Mouse (Mus musculus) fibroblast of lung, adult 2 months (primary cell): ENCODE measurements at regions not wholly inside any gene's neighbourhood (a gene's known extent, or its start where the extent isn't known, plus 50 kb on each side); places are given as distances from the start of the nearest gene placed in this dataset.

Source experiments
- DNase-seq: peaks from one replicate; pipeline ENCODE4 v3.0.0-alpha.2; 2011; ENCODE audit warnings: low read depth

DNA sequence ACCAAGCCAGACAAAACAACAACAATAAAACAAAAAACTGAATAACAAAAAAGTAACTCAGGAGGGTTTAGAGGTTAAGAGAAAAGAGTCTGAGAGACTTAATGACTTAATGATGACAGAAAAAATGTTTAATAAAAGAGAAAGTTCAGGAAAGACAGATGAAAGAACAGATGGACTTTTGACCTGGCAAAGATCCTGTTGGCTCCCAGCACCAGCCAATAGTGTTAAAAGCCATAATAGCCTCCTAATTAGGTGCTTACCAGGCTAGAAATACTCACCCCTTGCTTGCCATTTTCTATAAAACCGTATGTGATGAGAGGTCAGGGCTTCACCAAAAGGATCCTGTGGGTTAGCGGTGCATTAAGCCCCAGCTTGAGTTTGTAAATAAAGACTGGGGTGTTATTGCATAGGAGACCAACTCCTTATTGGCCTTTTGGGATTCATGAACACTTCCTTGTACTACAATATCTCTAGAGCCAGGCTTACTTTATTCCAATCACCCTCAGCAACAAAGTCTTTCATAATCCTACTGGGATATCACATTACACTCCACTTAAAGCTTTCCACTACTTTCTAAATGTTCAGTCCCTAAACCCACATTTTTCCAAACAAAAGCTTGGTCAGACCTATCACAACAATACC is 282.1 kb upstream of the Rasa1 start:
- no peak for DNase-seq

DNA sequence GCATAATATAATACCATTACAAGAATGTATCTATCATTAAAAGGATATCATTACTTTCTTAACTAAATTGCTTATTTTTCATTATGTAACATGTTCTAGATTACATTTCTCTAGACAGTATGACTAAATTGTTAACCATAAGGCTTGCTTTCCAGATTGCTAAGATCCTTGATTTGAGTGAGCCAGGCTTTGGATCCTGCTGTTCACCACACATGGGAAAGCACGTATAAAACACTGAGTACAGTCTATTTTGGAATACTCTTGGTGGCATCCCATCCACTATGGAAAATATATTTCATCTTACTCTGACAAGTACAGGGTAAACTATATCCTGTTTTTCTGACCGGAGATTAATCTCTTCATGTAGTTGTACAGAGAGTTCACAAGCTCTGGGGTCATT is 268.9 kb upstream of the Rasa1 start:
- DNase-seq: no peak

DNA sequence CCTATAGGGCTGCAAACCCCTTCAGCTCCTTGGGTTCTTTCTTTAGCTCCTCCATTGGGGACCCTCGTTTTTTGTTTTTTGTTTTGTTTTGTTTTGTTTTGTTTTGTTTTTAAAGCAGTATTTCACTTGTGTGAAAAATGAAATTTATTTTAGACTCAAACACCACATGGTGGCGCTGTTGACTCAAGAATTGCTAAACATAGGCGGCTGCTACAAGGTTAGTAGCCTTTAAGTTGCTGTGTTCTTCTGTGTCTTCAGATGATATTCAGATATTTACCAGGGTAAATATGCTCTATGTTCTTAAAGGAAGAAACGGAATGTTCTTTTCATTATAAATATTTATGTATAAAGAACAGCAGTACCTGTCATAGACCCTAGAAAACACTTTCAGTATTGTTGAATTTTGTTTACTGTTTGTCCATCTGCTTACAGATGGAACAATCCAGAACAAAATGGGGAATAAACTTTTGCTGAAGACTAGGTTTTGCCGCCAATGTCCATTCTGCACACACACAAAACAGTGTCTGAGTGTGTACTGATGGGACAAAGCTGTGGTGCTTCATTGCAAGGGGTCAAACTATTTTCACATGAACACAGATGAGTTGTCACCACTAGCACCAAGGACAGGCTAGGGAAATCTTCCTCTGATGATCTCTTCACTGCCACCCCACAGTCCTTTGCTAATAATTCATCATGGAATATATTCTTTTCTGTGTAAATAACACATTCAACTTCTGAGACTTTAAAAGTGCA is 267.3 kb upstream of the Rasa1 start:
- DNase-seq: peak; percentile 23

DNA sequence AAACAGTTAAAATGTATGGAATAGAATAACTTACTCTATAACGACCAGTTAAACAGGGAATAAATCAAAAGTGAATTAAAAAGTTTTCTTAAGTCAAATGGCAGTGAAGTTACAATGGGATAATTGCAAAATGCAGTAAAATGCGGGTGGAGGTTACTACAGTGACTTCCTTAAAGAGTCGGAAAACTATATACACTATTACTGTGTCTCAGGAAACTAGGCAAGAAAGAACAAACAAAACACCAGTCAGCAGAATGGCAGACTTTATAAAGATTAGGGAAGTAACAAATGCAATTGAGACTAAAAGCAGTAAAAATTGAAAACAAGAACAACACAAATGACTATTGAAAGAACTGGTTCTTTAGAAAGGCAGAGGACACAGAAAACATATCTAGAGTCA is 264.1 kb upstream of the Rasa1 start:
- no peak for DNase-seq

DNA sequence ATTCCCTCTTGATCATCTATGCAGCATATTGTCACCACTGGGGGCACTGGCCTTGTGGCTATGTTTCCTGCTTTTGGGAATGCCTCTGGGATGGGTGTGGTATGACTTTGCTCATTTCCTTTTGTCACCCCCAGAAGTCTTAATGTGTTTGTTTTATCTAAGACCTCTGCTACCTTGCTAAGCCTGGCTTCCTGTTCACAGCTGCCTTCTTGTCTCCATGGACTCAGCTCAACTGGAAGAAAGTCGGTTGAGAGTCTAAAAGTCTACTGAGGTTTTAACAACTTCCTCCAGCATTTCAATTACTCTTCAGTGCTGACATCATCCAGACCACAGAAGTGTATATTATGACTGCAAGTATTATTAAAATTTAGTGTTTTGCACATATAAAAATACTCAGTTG is 220.7 kb upstream of the Rasa1 start:
- no peak for DNase-seq

DNA sequence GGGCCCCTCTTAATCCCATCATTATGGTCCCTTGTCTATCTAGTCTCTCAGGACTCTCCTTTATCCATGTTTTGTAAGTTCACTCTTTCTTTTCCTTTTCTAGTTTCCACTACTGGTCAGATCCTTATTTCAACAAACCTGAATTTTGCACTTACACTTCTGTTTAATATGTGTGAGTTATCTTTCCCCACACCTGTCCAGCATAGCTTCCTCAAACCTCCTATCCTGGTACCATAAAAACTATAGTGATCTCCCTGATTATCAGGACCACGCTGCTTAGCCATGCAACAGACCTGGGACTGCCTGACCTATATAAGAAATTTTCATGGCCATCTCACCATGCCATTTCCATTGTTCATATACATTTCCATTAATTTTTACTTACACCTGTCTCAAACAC is 219.6 kb upstream of the Rasa1 start:
- DNase-seq: no peak

DNA sequence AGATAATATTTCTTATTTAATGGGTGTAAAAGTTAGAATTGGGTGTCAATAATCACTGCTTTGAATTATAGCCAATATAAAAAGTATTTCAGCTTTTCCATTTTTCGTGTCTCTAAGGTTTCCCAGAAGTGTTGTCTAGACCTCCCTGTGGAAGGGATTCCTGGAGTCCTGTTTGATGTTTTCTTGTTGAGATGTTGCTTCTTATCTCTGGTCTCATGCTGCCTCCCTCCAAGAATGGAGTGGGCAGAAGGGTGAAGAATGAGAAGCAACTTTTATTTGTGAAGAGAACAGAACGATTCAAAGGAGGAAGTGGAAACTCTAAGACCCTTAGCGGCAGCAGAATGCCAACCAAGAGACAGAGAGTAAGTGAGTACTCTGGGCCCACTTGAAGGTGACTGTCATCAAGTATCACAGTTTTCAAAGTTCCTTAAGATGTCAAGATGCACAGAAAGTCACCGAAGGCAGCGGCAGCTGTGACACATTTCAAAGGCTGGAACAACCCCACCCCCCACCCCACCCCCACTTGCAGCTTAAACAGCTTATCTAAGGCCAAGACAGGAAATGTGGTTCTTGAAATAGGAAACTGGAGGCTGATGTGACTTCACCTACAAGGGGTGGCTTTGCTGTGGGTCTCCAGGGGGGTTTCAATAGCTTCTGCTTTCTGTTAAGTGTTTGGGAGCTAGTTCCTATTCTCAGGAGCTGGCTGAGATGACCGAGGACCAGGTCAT is 218.6 kb upstream of the Rasa1 start:
- DNase-seq: no peak

DNA sequence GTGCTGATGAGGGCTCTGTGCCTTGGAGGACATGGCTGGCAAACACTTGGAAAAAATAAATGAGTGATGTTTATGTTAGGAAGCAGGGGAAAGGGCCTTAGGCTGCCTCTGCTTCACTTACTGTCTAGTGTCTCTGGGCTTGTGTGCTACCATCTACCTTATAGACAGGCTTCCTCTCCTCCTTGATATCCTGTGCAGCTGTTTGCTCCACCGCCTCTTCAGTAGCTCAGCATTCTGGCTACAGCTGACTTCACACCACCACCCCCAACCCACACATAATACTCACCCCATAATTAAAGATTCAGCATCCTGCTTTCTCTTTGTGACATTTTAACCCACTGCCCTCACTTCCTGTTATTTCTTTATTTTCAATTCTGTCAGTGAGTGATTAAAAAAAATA is 217.9 kb upstream of the Rasa1 start:
- DNase-seq: no peak

DNA sequence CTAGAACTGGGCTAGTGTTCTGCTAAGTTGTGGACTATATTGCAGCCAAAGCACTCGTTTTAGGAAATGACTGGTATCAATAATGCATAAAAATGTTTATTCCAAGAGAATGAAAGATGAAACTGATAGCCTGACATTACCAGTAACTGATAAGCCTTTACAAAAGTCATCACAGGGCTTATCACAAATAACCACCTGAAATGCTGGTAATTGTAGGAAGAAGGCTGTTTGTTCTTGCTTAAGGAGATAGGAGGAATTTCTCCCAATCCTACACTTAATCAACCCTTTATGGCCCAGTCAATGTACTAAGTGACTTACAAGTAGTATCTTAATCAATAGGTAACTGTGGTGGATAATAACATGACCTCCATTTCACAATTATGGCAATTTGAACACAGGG is 217.1 kb upstream of the Rasa1 start:
- no peak for DNase-seq

DNA sequence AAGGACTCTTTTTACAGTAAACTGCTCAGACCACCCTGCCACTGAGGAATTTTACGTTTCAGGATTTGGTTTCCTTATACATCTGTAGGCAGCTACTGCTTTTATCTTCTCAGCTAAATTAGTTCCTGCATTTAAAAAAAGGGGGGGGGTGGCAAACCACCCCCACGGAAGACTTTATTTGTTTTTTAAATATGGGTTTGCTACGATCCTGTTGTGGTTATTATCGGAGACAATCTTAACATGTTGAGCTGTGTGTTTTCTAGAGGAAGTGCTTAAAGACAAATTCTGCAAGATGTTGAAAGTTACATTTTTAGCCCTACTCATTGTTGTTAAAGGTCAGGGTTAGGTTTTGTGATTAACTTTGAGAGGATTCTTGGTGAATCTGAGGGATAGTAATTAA is 216.1 kb upstream of the Rasa1 start:
- no peak for DNase-seq

DNA sequence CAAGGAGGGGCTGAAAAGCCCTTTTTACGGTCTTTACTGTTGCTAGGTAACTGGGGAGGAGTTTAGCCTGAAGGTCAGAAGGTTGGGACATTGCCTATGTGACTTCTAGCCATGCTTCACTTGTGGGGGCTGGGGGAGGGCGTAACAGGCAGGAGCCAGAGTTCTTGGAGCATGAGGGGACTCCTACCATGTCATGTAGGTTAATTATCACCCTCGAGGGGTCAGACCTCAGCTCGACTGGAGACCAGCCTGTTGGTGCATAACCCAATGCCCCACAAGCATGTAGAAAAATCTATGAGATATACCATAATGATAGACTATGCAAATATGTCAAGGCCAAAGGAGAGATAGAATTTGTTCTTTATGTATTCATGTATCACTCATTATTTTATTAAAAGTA is 215.1 kb upstream of the Rasa1 start:
- no peak for DNase-seq

DNA sequence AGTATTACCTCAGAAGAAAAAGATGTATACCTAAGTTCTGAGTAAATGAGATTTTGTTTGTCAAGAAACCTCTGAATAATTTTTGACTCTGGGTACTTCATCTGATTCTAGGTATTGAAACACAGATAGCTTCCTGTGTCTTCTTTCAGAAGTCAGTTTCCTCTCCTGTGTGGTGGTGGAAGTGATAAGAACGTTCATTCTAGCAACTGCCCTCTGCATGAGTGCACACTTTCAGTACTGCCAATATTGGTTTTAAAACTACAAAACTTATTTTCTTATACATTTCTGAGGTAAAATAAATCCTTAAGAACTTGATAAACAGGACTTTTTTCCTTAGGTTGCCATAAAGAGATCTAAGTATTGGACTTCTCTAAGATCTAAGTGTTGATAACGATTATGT is 209.8 kb upstream of the Rasa1 start:
- DNase-seq: no peak

DNA sequence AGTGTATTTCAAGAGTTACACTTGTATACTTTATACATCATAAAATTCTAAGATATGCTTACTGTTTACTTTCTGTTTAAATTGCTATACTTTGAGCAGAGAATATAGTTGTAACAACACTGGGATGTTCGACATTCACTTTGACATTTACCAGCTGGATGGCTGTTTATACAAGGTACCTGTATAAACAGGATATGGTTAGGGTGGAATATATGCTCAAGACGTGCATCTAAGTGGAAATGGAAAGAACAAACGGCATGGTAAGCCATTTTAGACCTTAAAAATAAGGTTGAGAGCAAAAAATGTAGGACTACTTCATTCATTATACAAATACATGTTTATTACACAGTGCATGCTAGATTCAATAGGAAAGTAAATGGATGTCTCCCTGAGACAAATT is 195.9 kb upstream of the Rasa1 start:
- no peak for DNase-seq

DNA sequence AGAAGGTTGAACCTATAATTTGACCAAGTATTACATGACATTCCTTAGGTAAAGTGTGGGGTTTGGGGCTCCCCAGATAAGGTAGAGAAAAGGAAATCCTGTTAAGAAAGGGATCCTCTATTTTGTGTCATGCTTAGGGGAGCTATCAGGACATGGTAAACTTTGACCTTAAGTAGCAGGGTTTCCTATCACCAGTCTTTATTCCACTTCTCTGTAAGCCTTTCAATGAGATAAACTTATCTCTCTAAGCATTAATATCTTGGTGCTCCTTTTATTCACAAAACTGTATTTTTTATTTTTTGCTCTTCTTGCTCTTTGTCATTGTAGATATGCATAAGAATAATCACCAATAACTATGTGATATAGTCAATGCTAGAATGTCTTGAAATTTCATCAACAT is 194.4 kb upstream of the Rasa1 start:
- no peak for DNase-seq

DNA sequence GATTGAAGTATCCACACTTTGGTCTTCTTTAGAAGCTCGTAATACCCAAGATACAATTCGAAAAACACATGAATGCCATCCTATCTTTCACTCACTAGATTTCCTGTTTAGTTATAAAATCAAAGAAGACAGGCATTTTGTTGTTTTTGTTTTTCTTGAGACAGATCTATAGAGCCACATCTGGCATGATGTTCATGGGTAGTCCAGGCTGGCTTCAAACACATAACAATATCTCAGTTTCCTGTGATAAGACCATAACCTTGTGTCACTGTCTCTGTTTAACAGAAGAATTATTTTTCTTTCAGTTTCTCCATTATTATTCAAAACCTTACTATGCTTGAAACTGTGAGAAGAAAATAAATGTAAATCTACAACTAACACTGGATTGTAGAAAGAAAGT is 190.5 kb upstream of the Rasa1 start:
- no peak for DNase-seq

DNA sequence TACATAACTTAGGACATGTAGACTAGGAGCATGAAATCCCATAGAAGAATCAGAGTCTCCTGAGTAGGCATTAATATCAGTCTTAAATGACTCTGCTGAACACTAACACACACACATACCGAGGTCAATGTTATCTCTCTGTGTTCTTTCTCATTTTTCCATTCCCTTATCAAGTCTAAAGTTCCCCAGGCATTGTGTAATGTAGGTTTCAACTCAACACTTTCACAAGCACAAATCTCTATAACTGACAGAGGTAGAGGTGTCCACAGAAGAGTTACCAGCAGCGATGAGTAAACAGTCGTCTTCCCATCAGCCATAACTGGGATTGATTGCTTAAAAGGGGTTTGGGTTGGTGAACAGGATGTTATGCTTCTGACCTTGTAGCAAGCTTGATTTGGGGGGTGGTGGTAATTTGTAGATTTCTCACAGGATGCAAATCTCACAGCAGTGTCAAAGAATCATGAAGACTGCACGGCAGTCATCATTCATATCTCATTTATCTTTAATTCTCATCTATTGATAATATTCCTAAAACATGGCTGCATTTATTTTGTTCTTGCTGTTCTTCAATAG is 187.4 kb upstream of the Rasa1 start:
- no peak for DNase-seq

DNA sequence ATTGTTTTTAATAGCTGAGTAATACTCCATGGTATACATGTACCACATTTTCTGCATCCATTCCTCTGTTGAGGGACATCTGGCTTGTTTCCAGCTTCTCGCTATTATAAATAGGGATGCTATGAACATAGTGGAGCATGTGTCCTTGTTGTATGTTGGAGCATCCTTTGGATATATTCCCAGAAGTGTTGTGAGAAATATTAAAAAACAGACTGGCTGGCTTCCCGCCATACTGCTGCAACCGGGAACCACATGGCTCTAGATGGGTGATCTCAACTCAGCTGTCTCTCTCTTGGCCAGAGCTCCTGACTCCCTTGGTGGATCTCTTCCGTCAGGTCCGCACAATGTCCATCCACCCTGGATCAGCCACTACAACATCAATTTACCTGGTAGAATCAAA is 182.4 kb upstream of the Rasa1 start:
- no peak for DNase-seq

DNA sequence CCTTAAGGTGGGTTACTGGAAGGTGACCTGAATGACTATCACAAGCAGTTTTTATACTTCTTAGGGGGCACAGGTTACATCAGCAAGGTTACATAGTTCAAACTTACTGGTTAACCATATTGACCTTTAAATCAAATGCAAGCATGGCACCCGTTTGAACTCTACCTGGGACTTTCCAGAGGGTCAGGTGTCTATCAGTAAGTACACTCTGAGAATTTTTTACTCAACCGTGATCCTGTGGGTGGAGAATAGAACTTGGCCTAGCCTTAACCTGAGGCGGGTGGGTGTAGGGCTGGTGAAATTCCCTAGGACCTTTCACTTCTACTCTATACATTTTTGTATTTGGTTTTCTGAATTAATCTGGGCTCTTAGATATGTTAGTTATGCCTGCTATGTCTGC is 170.5 kb upstream of the Rasa1 start:
- no peak for DNase-seq

DNA sequence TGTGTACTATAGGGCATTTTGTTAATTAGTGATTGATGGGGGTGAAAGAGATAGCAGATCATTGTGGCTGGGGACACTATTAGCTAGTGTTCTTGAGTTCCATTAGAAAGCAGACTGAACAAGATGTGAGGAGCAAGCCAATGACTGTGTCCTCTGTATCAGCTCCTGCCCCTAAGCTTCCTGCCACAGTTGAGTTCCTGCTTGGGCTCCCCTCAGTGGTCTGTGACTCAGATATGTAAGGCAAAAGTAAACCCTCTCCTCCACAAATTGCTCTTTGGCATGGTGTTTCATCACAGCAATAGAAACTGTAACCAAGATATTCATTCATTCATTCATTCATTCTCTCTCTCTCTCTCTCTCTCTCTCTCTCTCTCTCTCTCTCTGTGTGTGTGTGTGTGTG is 169.7 kb upstream of the Rasa1 start:
- DNase-seq: no peak

DNA sequence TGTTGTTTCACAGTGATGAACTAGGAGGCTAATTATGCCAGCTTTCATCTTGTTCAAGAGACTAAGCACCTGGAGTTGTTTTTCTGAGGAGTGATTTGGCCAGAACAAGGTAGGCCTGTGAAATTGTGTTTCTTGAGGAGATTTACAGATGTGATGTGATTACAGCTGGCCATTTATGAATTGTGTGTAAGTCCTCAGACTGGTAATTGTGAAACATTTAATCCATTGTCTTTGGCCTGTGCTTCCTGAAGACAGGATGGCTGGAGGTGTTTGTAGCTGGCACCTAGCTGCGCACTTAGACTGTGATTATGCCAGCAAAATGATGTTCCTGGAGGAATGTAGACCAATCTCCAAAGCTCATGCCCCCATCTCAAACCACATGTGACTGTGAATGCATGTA is 150.7 kb upstream of the Rasa1 start:
- no peak for DNase-seq

DNA sequence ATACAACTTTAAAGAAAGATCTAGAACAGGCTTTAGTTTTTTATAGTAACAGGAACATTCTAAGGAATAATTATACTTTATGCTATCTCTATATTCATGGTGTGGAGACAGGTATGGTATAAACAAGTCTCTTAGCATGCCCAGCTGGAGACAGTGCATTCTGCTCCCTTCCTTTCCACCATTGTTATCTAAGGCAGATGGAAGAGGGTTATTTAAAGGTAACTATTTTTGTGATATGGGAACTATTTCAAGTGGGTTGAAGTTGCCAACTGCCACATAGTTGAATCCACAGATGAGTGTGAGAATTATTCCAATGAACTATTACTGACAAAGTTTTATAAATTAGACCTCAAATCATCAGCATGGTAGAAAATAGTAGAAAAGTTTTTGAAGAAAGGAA is 148.9 kb upstream of the Rasa1 start:
- DNase-seq: no peak

DNA sequence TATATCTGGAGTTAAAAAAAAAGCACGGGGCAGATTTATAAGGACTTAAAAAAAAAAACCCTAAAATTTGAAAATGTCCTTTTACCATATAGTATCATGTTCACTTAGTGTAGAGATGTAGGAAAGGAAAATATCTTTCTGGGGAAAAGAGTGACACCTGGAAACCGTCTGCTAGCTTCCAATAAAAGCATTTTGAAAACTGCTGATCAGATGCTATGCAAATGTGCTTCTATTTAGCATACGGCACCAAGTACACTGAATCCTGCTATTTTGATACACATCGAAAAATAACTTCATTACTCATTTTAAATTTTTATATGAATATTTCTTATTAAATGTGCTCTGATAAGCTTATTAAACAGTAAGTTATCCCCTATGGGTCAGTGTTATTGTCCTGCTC is 148.1 kb upstream of the Rasa1 start:
- no peak for DNase-seq

DNA sequence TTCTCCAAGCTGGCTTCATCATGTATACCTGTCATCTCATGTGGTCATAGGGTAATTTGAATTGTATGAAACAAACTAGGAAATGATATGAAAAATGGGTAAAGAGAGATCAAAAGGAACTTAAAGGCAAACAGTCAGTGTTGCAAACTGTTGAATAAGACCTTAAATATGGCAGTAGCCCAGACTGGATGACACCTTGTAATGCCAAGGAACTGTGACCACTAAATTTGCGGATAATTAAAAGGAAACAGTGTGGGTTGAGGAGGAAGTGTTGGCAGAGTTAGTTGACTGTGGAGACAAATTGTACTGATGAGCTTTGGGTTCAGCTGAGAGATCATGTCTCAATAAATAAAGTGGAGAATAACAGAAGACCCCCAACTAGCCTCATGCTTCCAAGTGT is 147.3 kb upstream of the Rasa1 start:
- no peak for DNase-seq
